Mouse (Mus musculus) limb, embryonic 13.5 days (tissue): ENCODE data around the gene AY074887. TPM values are rescaled to one million over a fixed set of nuclear protein-coding genes. Genes with fewer than 3 reads are reported as not detected.
A peak's percentile ranks its signal among the peaks of the same experiment; 100 is the strongest.

Experiments used
- ATAC-seq: fragments of 200-750 bp; cut with Nextera tagmentation; 2 replicates; pipeline ENCODE4 v1.8.0; 2017; ENCODE audit warnings: low read depth, moderate number of reproducible peaks, moderate TSS enrichment; ENCODE audit not compliant: low FRiP score
- H3K27ac ChIP-seq: fragments of 300-500 bp; sonication (generic); 2 replicates; pipeline ENCODE4 v1.5.1; 2015; ENCODE audit warnings: inconsistent platforms, mild to moderate bottlenecking, moderate library complexity
- H3K27me3 ChIP-seq: fragments of 300-500 bp; sonication (generic); 2 replicates; pipeline ENCODE4 v1.6.1; 2015; ENCODE audit warnings: mild to moderate bottlenecking, inconsistent platforms
- H3K36me3 ChIP-seq: fragments of 300-500 bp; sonication (generic); 2 replicates; pipeline ENCODE4 v1.6.1; 2015; ENCODE audit warnings: inconsistent platforms, mild to moderate bottlenecking, moderate library complexity
- H3K4me1 ChIP-seq: fragments of 300-500 bp; sonication (generic); 2 replicates; pipeline ENCODE4 v1.6.1; 2015; ENCODE audit warnings: inconsistent platforms
- H3K4me2 ChIP-seq: fragments of 300-500 bp; sonication (generic); replicated peaks from 2 replicates; pipeline ENCODE4 v1.6.1; 2015; ENCODE audit warnings: inconsistent platforms, mild to moderate bottlenecking, moderate library complexity
- H3K4me3 ChIP-seq: fragments of 300-500 bp; sonication (generic); 2 replicates; pipeline ENCODE4 v1.5.1; 2015; ENCODE audit warnings: moderate library complexity, mild to moderate bottlenecking, inconsistent platforms
- H3K9ac ChIP-seq: fragments of 300-500 bp; sonication (generic); 2 replicates; pipeline ENCODE4 v1.6.1; 2015; ENCODE audit warnings: mild to moderate bottlenecking, inconsistent platforms
- H3K9me3 ChIP-seq: fragments of 300-500 bp; sonication (generic); 2 replicates; pipeline ENCODE4 v1.6.1; 2016; ENCODE audit warnings: inconsistent platforms
- WGBS: fragments of 180-500 bp; shearing (Covaris S2); methylation state at CpG from one replicate; pipeline ENCODE4 v1.1.7; 2015; 5-methylcytosine and 5-hydroxymethylcytosine counted together
- polyA plus RNA-seq: library from polyadenylated mRNA; unstranded; fragments of >200 nt; fragmentation: Nextera tagmentation; extraction: Ambion mirVana; gene quantifications from 2 replicates; pipeline ENCODE4 v1.2.1, GENCODE M21; 2015

The AY074887 gene
- polyA plus RNA-seq, 1 experiment from 2014 or later: 1.2 TPM

DNA sequence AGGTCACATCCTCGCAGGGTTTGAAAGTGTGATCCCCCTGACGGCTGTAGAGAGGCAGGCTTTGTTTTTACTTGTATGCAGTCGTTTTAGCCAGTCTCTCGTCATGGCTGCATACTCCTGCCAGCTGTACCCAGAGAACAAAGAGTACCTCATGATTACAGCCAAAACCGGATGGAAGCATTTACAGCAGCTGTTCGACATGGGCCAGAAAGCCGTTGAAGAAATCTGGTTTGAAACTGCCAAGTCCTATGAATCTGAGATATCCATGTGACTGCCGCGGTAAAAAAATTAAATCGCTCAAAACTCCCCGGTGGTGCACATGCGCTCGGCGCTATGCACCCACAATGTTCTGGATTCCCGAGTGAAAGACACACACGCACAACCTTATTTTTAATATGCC lies 4.5 kb downstream of the AY074887 start:
- no peaks in the 10 kb centered on the region for H3K9me3 ChIP-seq
- no peaks in the 10 kb centered on the region for H3K27me3 ChIP-seq
- peaks cover 3% of the 10 kb centered on the region; the same call in 1 of the 2 replicates for H3K36me3 ChIP-seq
- no peak overlapping the region for H3K4me2 ChIP-seq
- H3K9ac ChIP-seq: no peak overlapping the region
- H3K4me3 ChIP-seq: no peak overlapping the region
- 57% methylated on average over 16 of the region's 16 CpGs for WGBS
- peaks cover 1% of the 10 kb centered on the region for H3K4me1 ChIP-seq
- H3K27ac ChIP-seq: no peak overlapping the region
- ATAC-seq: no peak

DNA sequence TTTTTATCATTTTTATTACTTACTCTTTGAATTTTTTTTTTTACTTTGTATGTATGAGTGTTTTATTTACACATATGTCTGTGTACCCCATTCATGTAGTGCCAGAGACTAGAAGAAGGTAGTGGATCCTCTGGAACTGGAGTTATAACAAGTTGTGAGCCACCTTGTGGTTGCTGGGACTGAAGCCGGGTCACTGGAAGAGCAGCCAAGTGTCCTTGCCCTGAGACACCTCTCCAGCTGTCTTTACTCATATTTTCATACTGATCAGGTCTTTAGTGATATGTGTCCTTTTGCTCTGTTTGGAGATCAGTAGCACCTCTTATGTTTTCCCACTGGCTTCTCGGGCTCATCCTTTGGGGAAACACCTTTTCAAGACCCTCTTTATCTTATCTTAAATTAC lies 6.3 kb downstream of the AY074887 start:
- H3K27ac ChIP-seq: no peak overlapping the region
- no peak overlapping the region for H3K4me3 ChIP-seq
- no peak overlapping the region for H3K9ac ChIP-seq
- H3K9me3 ChIP-seq: no peaks in the 10 kb centered on the region
- peaks cover 4% of the 10 kb centered on the region; the same call in 1 of the 2 replicates for H3K36me3 ChIP-seq
- no peak overlapping the region for H3K4me2 ChIP-seq
- no peaks in the 10 kb centered on the region for H3K27me3 ChIP-seq
- 65% methylated on average over 2 of the region's 2 CpGs for WGBS
- ATAC-seq: no peak
- H3K4me1 ChIP-seq: no peaks in the 10 kb centered on the region

DNA sequence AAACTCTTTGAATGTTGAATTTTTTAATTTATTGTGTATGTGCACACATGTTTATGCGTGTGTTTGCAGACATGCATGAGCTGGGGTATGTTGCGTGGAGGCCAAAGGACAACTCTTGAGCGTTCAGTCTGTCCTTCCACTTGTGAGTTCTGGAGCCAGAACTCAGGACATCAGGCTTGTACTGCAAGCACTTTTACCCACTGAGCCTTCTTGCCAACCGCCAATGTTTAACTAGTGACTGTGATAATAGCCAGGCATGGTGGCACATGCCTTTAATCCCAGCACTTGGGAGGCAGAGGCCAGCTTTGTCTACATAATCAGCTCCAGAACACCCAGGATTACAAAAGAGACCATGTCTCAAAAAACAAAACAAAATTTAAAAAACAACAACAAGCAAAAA lies 8.7 kb downstream of the AY074887 start:
- no peaks in the 10 kb centered on the region for H3K9me3 ChIP-seq
- no peak overlapping the region for H3K9ac ChIP-seq
- whole genome bisulfite sequencing: 76% methylated on average over 4 of the region's 4 CpGs
- peaks cover 11% of the 10 kb centered on the region for H3K36me3 ChIP-seq
- no peaks in the 10 kb centered on the region for H3K4me1 ChIP-seq
- H3K4me2 ChIP-seq: no peak overlapping the region
- no peaks in the 10 kb centered on the region for H3K27me3 ChIP-seq
- H3K4me3 ChIP-seq: no peak overlapping the region
- H3K27ac ChIP-seq: no peak overlapping the region
- ATAC-seq: no peak

DNA sequence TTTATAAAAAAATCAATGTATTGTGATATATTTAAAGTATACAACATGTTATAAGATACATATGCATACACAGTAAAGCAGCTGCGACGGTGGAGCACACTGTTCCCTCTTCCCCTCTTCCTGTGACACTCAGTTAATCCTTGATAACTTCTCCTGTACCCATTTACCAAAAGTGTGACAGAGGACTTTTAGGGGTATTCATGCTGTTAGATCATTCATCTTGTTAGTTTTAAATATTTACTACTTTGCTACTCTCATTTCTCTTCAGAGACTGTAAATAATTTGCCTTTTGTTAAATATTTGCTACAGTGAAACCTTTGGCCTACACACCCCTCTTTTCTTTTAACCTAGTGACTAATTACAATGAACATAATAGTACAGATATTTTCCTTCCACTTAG lies 18.4 kb downstream of the AY074887 start:
- no peak overlapping the region for H3K27ac ChIP-seq
- no peaks in the 10 kb centered on the region for H3K9me3 ChIP-seq
- H3K4me3 ChIP-seq: no peak overlapping the region
- no peak overlapping the region for H3K4me2 ChIP-seq
- no peak for ATAC-seq
- 70% methylated on average over 2 of the region's 2 CpGs for WGBS
- no peak overlapping the region for H3K9ac ChIP-seq
- no peaks in the 10 kb centered on the region for H3K4me1 ChIP-seq
- no peaks in the 10 kb centered on the region for H3K27me3 ChIP-seq
- H3K36me3 ChIP-seq: peaks cover 6% of the 10 kb centered on the region; the same call in 1 of the 2 replicates

DNA sequence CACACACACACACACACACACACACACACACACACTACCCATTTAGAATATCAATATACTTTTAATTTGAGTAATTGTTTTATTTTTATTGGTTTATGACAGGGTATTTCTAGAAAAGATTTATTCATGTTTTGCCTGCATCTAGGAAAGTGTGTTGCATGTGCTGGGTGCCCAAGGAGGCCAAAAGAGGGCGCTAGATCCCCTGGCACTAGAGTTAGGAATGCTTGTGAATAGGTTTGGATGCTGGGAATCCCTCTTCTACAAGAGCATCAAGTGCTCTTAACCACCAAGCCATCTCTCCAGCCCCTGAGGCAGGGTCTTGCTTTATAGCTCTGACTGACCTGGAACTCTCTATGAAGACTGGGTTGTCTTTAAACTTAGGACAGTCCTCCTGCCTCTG lies 19.0 kb downstream of the AY074887 start:
- H3K4me3 ChIP-seq: no peak overlapping the region
- no peak overlapping the region for H3K4me2 ChIP-seq
- no peak overlapping the region for H3K27ac ChIP-seq
- no peak overlapping the region for H3K9ac ChIP-seq
- no peaks in the 10 kb centered on the region for H3K9me3 ChIP-seq
- H3K36me3 ChIP-seq: peaks cover 6% of the 10 kb centered on the region; the same call in 1 of the 2 replicates
- H3K27me3 ChIP-seq: no peaks in the 10 kb centered on the region
- H3K4me1 ChIP-seq: no peaks in the 10 kb centered on the region
- no peak for ATAC-seq
- 13% methylated on average over 1 of the region's 1 CpGs for WGBS

DNA sequence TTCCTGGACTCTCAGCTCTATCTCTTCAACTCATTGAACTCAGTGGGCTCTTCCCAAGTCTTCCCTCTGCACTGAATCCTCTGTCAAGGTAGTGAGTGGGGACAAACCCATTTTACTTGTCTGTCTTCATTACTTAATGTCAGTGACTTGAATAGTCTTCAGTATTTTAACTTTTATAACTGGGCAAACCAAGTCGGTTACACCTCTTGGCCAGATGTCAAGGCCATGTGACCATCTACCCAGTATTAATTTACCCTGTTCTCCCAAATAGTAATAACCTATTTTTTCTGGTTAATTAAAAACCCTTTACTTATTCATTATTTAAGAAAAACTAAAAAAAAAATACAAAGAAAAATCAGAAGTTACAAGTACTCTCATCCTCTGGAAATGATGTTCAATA lies 20.1 kb downstream of the AY074887 start:
- ATAC-seq: no peak
- 86% methylated on average over 1 of the region's 1 CpGs for WGBS
- Histone ChIP-seq H3K9me3 (no peaks in the 10 kb centered on the region), H3K36me3 (peaks cover 6% of the 10 kb centered on the region; the same call in 1 of the 2 replicates), H3K27me3 (no peaks in the 10 kb centered on the region), H3K4me3 (no peak overlapping the region), H3K9ac (no peak overlapping the region), H3K27ac (no peak overlapping the region), H3K4me1 (no peaks in the 10 kb centered on the region), H3K4me2 (no peak overlapping the region)

DNA sequence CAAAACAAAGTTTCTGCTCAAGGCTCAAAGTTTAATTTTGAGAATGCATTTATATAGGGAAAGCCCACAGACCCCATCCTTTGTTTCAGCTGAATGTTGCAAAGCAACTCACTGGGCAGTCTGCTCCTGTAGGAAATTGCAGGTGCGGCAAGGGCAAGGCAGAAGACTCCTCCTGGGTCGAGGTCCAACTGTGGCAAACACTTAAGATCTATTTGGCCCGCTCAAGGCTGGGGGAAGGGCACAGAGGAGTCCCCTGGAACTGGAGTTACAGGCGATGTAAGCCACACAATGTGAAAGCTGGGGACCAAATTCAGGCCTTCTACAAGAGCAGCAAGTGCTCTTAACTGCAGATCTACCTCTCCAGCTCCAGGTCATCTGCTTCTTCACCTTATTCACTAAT lies 30.9 kb downstream of the AY074887 start:
- H3K9me3 ChIP-seq: no peaks in the 10 kb centered on the region
- H3K4me1 ChIP-seq: peaks cover 11% of the 10 kb centered on the region
- peaks cover 16% of the 10 kb centered on the region for H3K36me3 ChIP-seq
- H3K27ac ChIP-seq: no peak overlapping the region
- no peak overlapping the region for H3K4me3 ChIP-seq
- H3K4me2 ChIP-seq: no peak overlapping the region
- H3K9ac ChIP-seq: no peak overlapping the region
- 66% methylated on average over 4 of the region's 4 CpGs for WGBS
- no peaks in the 10 kb centered on the region for H3K27me3 ChIP-seq
- no peak for ATAC-seq

DNA sequence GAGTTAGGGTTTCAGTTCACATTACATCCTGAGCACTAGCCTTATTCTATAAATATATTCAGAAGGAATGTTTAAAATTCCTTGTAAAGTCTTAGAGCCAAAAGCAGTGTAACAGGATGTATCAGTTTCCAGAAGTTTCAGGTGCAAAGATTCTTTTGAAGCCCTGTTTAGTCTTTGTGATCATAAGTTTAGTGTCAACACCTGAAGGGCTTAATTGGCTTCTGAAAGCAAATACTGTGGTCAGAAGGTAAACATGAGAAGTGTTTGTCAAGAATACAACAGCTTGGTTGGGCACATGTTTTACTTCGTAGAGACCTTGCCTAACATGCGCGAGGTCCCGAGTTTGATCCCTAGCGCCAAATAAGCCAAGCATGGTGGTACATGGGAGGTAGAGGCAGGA lies 32.0 kb downstream of the AY074887 start:
- Histone ChIP-seq H3K4me2 (no peak overlapping the region), H3K27ac (no peak overlapping the region), H3K9ac (no peak overlapping the region), H3K4me3 (no peak overlapping the region), H3K27me3 (no peaks in the 10 kb centered on the region), H3K36me3 (peaks cover 16% of the 10 kb centered on the region), H3K9me3 (no peaks in the 10 kb centered on the region), H3K4me1 (peaks cover 11% of the 10 kb centered on the region)
- 88% methylated on average over 5 of the region's 5 CpGs for WGBS
- no peak for ATAC-seq

DNA sequence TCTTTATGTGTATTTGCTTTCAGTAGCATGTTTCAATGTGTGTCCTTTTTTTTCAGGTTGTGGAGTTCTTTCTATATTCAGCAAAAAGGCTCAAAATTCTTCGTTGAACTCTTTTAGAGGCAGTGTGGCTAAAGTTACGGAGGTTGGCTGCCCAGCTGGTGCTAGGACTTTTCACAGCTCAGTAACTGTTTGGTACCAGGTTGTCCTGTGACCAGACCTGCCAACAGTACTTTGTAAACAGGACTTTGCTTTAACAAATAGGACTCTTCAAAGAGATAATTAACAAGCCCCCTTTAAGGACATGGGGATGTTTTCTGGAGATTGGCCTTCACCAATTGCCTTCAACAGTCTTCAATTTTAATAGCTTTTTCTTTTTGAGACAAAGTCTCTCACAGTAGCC lies 32.6 kb downstream of the AY074887 start:
- Histone ChIP-seq H3K27ac (no peak overlapping the region), H3K4me3 (peak overlapping the region; percentile 67), H3K4me1 (peaks cover 11% of the 10 kb centered on the region), H3K27me3 (no peaks in the 10 kb centered on the region), H3K36me3 (peaks cover 16% of the 10 kb centered on the region), H3K9me3 (no peaks in the 10 kb centered on the region), H3K4me2 (peak overlapping the region; percentile 78), H3K9ac (no peak overlapping the region)
- ATAC-seq: no peak
- WGBS: 72% methylated on average over 2 of the region's 2 CpGs

DNA sequence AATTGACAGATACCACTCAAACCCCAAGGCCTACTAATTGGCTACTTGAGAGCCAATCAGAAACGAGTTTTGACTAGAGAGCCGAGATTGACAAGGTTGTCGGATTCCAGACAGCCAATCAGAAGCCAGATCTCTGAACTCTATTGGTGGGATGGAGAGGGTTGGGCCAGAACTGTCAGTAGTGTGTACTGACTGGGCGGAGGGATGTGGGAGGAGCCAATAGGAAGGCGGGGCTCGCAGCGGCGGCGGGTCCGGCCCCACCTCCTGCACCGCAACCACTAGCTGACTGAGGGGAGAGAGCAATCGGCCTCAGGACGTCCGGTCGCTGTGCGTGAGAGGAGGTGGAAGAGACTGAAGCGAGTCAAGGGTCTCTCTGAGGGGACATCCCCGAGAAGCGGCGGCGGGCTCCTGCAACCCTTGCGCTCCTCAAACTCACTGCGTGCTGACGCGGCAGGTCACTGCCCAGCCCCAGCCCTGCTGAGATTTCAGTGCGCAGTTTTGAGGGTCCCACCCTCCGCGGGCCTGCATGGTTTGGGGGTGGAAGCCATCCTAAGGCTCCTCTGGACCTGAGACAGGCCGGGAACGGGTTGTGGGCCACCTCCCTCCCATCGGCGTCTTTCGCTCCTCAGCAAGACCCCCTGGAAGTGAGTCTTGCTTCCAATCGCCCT lies 33.7 kb downstream of the AY074887 start, which contains the start of gene Hykk:
TSS of gene Hykk (plus strand) at position 274 of the 668 bp plus-strand sequence.
- no peaks in the 10 kb centered on the region for H3K27me3 ChIP-seq
- H3K4me2 ChIP-seq: peak within 1 kb of the TSS; percentile 78
- H3K36me3 ChIP-seq: peaks cover 9% of the 10 kb centered on the region
- H3K9me3 ChIP-seq: no peaks in the 10 kb centered on the region
- peak; percentile 99 for ATAC-seq
- peak within 1 kb of the TSS; percentile 40; the same call in 1 of the 2 replicates for H3K27ac ChIP-seq
- H3K4me3 ChIP-seq: peak within 1 kb of the TSS; percentile 67
- peak within 1 kb of the TSS; percentile 81 for H3K9ac ChIP-seq
- under 1% methylated on average over 33 of the region's 34 CpGs for WGBS
- H3K4me1 ChIP-seq: peaks cover 11% of the 10 kb centered on the region

DNA sequence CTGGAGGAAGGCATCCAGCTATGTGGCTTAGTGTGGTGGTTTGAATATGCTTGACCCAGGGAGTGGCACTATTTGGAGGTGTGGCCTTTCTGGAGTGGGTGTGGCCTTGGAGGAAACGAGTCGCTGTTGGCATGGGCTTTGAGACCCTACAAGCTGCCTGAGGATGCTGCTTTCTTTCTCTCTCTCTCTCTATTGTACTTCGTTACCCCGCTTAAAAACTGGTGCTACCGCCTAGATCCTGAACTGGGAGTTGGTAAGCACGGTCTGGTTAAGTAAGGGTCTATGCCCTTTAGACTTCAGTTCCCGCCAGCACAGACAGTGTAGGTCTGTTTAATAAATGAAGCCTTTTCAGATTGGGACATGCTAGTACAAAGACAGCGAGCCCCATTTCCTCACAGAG lies 34.4 kb downstream of the AY074887 start:
- Histone ChIP-seq H3K9me3 (no peaks in the 10 kb centered on the region), H3K27ac (no peak overlapping the region), H3K4me2 (peak overlapping the region; percentile 78), H3K4me1 (peaks cover 11% of the 10 kb centered on the region), H3K27me3 (no peaks in the 10 kb centered on the region), H3K4me3 (peak overlapping the region; percentile 67), H3K9ac (no peak overlapping the region), H3K36me3 (peaks cover 10% of the 10 kb centered on the region; the same call in 1 of the 2 replicates)
- ATAC-seq: no peak
- 74% methylated on average over 8 of the region's 8 CpGs for WGBS

DNA sequence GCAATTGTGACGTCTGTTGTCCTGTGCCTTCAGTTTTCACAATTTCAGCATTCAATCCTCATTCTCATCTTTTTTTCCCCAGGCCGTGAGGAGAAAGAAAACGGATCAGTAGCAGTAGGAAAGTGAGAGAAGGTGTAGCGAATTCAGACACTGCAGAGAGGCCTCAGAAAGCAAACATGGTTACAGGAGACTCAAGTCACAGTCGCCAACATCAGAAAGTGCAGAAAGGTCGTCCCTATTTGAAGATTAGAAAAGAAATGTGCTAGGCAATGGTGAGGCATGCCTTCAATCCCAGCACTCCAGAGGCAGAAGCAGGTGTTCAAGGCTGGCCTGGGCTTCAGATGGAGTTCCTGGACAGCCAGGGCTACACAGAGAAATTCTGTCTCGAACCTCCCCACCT lies 35.2 kb downstream of the AY074887 start:
- Histone ChIP-seq H3K9ac (no peak overlapping the region), H3K27ac (no peak overlapping the region), H3K36me3 (peaks cover 9% of the 10 kb centered on the region; the same call in 1 of the 2 replicates), H3K4me3 (no peak overlapping the region), H3K4me1 (peaks cover 11% of the 10 kb centered on the region), H3K9me3 (no peaks in the 10 kb centered on the region), H3K27me3 (no peaks in the 10 kb centered on the region), H3K4me2 (no peak overlapping the region)
- 73% methylated on average over 7 of the region's 7 CpGs for WGBS
- ATAC-seq: no peak

DNA sequence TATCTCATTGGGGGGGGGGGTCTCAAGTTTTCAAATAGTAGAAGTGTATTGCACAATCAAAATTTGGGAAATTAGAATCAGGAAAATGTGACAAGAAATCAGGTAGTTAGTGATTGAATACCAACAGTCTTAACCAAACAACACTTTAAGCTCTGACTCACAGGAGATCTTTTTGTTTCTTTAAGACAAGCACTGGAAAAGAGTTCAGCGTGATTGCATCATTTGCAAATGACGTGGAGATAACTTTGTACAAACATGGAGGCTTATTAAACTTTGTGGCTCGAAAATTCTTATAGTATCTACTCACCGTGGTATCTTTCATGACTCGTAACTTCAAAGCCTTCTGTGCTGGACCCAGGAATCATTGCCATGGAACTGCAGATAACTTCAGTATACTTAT lies 41.4 kb downstream of the AY074887 start:
- H3K9ac ChIP-seq: no peak overlapping the region
- H3K27me3 ChIP-seq: no peaks in the 10 kb centered on the region
- peaks cover 55% of the 10 kb centered on the region for H3K36me3 ChIP-seq
- H3K4me3 ChIP-seq: no peak overlapping the region
- H3K9me3 ChIP-seq: no peaks in the 10 kb centered on the region
- no peak overlapping the region for H3K4me2 ChIP-seq
- ATAC-seq: no peak
- WGBS: 93% methylated on average over 5 of the region's 5 CpGs
- H3K27ac ChIP-seq: no peak overlapping the region
- H3K4me1 ChIP-seq: no peaks in the 10 kb centered on the region
